Mouse (Mus musculus) adrenal gland, postnatal 36 days (tissue): ENCODE results near the gene Pcgf5. TPM values are rescaled to one million over a fixed set of nuclear protein-coding genes. Genes with fewer than 3 reads are reported as not detected.

Experiments
- DNase-seq, 2 experiments: peaks; one replicate each; pipeline ENCODE4 v3.0.0; 2021; ENCODE audit warnings: mixed read lengths in 1 of 2
- total RNA-seq, 2 experiments: library from RNA; stranded (reverse); gene quantifications; 2 replicates each; pipeline ENCODE4 v1.2.3; 2021

Pcgf5 gene
- total RNA-seq, 2 experiments from 2014 or later: 26.4 to 32.3 TPM

DNA sequence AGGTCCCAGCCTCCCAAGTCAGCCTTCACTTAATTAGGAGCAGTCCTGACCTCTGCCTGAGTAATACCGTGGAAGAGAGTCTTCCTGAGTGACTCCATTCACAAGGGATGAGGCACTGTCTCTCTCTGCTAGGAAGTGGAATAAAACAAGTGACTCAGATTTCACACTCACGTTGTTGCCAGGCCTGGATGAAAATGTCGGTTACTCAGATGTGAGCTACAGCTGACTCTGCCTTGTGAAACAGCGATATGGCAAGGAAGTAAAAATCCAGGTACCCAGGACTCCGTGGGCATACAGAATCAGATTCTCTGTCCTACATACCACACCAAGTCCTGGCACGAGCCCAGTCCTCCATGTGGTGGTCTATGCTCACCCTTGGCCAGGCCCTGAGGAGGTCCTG, 142.8 kb downstream of the Pcgf5 start:
- DNase-seq: peak; percentile 25 to 47

DNA sequence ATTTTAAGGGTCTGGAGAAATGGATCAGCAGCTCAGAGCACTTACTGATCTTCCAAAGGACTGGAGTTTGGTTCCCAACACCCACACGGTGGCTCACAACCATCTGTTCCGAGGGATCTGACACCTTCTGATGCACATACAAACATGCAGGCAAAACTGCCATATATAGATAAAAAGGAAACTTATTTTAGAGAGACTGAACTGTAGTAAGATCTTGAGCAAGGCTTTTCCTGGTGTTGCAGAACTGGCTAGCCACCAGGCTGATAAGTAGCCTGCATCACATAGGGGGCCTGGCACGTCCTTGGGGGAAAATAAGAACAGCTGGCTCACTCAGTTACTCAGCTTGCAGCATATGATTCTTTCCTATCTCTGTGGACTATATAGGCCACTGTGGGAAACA, 147.4 kb downstream of the Pcgf5 start:
- DNase-seq: no peak

DNA sequence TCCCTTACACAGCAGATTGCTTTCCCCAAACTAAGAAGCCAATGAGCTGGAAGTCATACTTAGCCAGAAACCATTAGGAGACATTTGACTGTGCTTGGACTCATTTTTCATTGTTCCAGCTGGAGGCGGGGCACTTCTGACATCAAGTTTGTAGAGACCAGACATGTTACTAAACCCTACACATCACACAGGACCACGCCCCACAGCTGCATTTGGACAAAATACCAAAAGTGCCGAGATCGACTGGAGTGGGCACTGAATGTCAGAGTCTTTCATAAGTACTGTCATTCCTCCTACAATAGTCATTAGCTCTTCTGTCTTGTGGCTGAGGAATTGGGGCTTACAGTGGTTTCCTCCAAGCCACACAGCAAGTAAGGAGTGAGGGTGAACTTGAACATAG, 148.4 kb downstream of the Pcgf5 start:
- DNase-seq: no peak

DNA sequence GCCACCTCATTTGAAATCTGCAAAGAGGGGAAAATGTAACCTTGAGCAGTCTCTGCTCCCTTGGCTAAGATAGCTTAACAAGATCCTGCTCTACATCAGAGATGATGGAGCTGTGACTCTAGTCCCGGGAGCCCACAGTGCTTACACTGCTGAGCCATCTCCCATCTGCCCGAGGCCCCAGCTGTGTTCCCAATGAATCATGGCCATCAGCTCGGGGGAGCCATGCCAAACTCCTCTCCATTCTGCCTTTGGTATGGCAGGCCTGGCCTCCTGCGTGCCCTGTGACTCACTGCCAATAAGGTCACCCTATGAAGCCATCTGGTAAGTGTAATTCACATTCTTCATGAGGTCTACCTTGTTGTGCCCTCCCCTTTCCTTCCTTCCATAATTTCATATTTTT, 149.0 kb downstream of the Pcgf5 start:
- peak; percentile 85 to 88 for DNase-seq

DNA sequence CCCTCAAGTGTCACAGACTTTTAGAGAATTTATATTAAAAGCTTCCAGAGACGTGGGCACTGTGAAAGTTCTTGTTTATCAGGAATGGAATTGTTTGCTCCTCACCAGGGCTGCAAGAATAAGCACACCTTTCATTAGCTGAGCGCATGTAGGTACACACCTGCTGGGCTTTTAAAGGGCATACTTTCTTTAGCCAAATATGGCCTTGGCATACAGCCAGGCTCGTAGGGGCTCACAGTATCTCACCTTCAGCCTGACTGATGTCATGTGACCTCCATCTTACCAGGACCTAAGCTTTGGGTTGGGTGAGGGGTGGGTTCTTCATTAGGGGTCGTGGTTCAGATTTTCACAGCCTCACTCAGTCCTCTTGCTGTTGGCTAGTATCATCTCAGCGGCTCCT, 149.6 kb downstream of the Pcgf5 start:
- DNase-seq: no peak

DNA sequence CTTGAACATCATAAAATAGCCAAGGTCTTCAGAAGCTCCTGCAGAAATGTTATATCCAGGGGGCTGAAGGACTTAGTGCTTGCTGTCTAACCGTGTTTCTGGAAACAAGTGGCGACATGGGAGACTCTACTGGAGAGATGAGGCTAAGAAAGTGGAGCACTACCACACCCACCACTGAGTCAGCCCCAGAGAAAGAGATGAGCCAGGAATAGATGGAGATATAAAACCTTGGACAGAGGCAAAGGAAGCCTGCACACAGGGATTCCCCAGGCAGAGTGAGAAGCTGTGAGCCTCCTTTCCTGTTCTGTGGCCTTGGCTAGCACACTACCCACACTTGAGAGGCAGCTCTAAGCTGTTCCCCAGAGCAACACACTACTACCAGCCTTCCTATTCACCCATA, 156.6 kb downstream of the Pcgf5 start:
- no peak for DNase-seq

Other genes with a start within 250 kb of the Pcgf5 start
- gene Ankrd1, start 228.2 kb upstream of the Pcgf5 start, total RNA-seq: not detected
- gene Hectd2, start 206.3 kb downstream of the Pcgf5 start, total RNA-seq: 1 to 10 TPM; 1.3 to 4.7 TPM